Mouse (Mus musculus) retina, embryonic 14.5 days (tissue): ENCODE results near the gene Lmx1b.

ENCODE experiments used
- DNase-seq: peaks from one replicate; pipeline ENCODE4 v3.0.0-alpha.2; 2015; ENCODE audit warnings: low spot score

Gene Lmx1b

GRCm38 (mm10) chr2:33640171-33640721 is at the start of gene Lmx1b:
Lmx1b (minus strand) TSS chr2:33640511.
- peak; percentile 21 for DNase-seq

DNA sequence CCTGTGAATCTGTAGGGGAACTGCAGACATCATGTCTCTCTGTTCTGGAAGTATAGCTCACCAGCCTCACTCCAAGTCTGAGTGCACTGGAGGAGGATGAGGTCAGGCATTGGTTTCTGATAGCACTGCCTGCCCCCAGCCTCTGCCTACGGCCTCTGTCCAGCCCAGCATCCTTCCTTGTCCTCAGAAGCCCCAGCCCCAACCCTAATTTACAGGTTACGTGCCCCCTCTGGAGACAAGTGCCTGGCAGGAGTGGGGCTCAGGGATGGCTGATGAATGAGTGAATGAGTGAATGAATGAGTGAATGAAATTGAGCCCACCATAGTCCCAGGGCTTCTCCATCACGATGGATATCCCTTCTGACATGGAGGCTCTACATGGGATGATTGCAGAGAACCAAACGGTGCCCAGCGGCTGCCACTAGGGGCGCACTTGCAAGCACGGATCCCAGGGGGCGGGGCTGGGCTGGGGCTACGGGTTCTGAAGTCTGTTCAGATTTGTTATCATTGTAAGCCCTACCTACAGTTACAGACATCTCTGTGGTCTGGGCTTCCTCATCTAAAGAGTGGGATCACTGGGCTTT is 49.7 kb upstream of the Lmx1b start:
- peak; percentile 75 for DNase-seq

DNA sequence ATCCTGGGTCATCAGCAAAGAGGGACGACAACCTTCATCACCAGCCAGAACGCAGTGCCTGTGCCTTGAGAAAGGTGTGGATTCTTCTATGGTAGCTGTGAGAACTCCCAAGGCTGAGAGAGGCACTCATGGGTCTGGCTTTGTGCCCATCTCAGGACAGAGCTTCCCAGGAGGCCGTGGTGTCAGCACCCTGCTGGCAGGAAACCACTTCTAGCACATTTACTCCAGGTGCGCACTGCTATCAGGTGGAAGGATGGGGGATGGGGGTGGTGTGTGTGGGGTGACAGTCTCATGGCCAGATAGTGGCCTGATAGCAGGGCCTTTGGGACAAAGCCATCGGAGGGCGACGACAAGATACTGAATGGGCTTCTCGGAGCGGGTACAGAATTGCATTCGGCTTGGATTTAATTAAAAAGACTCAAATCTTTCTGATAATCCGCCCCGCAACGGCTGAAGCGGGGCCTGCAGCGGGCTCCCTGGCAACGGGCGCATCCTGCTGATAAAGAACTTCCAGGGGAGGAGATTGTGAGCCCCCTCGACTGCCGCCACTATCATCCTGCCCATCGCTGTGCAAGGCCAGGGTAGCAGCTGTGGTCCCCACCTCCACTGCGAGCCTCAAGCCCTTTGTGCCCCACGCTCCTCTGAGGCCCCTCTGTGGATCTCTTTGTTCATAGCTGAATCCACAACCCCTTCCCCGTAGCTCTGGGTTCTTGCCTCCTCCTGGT is 49.0 kb upstream of the Lmx1b start:
- DNase-seq, result no peak

GRCm38 (mm10) chr2:33683594-33683993 is 43.3 kb upstream of the Lmx1b start:
- DNase-seq, result no peak

DNA sequence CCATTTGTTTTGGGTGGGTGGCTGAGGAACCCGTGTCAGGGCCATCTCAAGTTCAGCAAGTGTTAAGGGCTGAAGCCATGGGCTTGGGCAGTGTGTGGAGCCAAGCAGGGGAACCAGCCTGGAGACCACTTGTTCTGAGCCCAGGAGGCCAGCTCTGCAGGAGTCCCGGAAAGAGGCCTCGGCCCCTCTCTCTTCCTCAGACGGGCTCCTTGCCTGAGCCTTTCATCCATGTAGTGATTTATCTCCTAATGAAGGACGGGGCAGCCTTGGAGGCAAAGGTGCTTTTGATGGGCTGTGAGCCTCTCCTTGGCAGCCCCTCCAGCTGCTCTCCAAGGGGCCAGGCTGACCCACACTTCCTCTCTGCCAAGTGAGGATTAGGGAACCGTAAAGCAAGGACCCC is 42.8 kb upstream of the Lmx1b start:
- no peak for DNase-seq

- DNase-seq, result peak; percentile 77
Observed at GRCm38 (mm10) chr2:33682219-33682618, 41.9 kb upstream of the Lmx1b start.

- no peak for DNase-seq
Observed at GRCm38 (mm10) chr2:33678950-33679654, 38.8 kb upstream of the Lmx1b start.

DNA sequence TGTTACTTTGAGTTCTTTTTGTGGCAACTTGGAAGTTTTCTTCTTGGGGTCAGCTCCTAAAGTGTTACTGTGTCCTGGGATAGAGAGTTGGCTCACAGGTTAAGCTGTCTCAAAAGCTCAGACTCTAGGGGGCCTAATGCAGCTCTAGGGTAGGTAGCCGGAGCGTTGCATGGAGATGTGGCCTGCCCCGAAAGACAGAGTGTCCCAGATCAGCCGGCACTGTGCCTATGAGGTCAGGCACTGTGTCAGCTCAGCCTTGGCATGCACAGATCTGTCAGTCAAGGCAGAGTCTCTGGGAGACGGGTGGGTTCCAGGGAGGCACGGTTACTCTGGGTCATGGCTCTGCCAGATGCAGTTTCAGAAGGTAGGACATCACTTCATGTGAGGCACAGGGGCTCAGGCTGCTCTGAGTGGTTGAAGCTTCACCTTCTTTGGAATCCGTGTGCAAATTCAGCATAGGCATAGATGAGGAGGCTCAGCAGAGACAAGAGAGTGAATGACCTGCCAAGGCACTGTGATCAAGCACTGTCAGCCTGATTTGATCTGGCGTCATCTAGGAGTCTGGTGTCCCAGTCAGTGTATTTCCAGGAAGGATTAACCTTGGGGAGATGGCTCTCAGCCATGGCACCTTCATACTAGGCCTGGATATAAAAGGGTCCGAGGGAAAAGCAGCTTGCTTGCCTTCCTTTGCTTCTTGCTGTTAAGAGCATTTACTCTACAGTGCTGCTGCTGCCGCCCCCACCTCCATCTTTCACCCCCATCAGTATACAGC is 32.6 kb upstream of the Lmx1b start:
- no peak for DNase-seq

- no peak for DNase-seq
Observed at GRCm38 (mm10) chr2:33668741-33669140, 28.4 kb upstream of the Lmx1b start.

DNA sequence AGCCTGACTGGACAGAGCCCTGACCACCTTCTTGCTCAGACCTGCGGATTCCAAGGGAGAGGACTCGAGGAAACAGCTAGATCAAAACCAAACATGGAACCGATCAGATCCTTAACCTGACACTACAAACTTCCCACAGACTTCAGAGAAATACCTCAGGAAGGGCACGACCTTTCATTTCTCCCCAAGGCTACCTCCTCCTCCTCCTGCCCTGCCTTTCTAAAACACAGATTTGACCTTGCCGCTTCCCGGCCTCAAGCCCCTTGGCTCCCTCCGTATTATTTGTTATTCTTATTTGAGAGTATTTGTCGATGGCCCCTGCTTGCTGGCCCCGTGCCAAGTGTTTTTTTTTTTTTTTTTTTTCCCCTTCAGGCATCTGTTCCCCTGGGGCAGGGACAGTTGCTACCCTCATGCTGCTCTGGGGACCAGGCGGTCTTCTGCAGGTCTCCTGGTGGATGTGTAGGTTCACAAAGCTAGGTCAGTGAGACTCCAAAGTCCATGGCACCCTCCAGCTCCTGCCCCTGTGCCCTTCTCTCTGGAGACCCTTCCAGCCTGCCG is 26.2 kb upstream of the Lmx1b start:
- DNase-seq, result no peak

GRCm38 (mm10) chr2:33665363-33666058 is 25.2 kb upstream of the Lmx1b start:
- peak; percentile 42 for DNase-seq

DNA sequence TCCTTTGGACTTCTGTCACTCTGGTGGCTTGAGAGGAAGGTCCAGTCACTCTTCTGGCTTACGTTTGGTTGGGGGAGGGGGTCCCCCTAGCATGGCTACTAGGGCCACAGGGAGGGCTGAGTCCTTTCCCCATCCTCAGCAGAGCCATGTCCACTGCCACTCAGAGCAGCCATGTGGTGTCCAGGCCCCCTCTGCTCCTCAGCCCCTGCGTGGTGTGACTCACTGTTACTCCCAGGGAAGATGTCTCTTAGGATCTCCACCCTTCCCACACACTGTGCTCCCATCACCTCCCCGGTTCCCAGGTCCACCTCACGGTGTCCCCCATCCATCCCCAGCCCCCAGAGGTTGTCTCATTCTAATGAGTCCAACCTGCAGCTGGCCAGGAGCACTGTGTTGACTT is 24.4 kb upstream of the Lmx1b start:
- no peak for DNase-seq

DNA sequence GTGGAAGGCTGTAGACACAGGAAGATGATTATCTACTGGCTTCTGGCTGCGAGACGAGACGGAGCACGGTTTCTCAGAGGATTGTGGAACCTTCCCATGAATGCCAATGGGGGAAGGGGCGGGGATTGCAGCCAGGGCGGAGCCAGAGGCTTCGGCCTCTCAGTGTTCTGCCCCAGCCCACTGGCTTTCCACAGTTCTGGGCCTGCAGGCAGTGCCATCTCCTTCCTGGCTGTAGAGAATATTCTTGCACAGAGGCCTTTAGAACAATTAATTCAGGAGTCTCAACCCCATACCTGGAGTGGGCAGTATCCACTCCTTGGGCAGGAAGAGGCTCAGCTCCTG is 18.9 kb upstream of the Lmx1b start:
- peak; percentile 61 for DNase-seq

- no peak for DNase-seq
Observed at GRCm38 (mm10) chr2:33658602-33659287, 18.4 kb upstream of the Lmx1b start.

DNA sequence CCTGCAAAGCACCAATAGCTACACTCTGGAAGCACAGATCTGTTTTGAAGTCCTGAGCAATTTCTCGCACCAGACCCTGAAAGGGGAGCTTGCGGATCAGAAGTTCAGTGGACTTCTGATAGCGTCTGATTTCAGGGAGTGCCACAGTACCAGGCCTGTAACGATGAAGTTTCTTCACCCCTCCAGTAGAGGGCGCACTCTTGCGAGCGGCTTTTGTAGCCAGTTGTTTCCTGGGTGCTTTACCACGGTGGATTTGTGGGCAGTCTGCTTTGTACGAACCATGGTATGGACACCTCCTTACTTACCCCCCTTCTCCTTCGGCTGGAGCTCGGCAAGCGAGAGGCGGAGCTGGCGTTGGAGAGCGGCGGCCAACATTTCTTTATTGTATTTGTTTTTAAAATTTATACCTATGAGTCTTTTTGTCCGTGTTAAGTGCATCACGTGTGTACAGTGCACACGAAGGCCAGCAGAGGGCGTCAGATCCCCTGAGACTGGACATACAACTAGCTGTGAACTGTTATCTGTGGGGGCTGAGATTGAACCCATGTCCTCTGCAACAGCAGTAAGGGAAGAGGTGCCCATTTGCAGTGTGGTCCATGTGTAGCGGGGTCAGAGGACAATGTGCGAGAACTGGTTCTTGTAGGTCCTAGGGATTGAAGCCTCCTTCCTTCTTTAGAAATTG is 12.3 kb upstream of the Lmx1b start:
- DNase-seq, result no peak

DNA sequence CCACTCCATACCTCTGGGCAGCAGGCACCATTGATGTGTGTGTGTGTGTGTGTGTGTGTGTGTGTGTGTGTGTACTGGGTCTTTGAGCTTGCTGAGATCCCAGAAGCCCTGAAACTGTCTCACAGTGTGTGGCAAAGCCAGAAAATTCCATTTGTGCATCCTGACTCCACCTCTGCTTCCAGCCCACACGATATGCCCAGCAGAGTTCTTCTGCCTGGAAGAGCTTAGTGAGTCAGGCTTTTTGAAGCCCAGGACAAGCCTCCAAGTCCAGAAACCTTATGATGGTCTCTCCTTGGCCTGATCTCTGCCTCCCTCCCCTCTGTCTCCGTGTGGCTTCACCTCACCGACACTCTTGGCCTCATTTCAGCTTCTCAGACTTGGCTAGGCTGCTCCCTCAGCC is 9.1 kb upstream of the Lmx1b start:
- no peak for DNase-seq

GRCm38 (mm10) chr2:33648894-33649293 is 8.6 kb upstream of the Lmx1b start:
- DNase-seq, result no peak

- no peak for DNase-seq
Observed at GRCm38 (mm10) chr2:33646283-33646550, 5.9 kb upstream of the Lmx1b start.

DNA sequence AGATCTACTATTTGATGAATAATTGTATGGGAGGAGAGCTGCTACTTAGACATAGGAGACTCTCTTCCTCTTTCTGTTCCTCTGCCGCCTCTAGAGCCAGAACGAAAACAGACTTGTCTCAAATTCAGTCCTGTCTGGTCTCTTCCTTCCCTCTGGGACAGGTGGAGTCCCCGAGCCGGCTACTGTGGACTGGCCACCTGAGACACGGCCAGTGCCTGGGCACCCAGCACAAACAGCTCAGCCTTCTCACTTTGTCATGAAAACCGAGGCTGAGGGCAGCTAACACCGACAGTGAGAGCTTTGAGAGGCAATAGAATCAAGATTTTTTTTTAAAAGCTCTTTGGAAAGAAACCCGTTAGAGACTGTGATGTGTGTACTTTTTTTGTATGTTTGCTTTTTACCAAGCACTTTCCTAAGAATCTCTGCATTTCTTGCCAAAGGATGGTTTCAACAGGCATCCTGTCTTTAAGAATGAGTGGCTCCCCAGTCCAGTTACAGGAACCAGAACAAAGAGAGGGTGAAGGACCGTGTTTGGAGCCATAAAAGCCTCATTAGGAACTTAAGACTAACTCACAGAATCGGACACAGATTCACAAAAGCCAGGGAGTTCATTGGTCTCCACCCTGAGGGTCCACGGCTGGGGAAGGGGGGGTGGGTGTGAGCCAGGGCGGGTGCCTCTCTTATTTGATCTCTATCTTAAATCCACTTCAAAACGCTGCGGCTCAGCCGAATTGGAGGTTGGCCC is 5.4 kb upstream of the Lmx1b start:
- DNase-seq, result peak; percentile 10
